Mouse (Mus musculus) gonadal fat pad, adult 2 months (tissue): Measurements from ENCODE around the gene Itgb3. TPM values are rescaled to one million over a fixed set of nuclear protein-coding genes. Genes with fewer than 3 reads are reported as not detected.

Experiments used
- DNase-seq: peaks from one replicate; pipeline ENCODE4 v3.0.0-alpha.2; 2012; ENCODE audit warnings: low read depth
- polyA plus RNA-seq: library from polyadenylated mRNA; depleted of rRNA; stranded (reverse); fragments of >200 nt; gene quantifications from 2 replicates; pipeline ENCODE4 v1.2.3, GENCODE M21; 2012; rRNA removed

Gene Itgb3
- polyA plus RNA-seq, 1 experiment = 3.7 TPM

GRCm38 (mm10) chr11:104661531-104662205 is 53.9 kb downstream of the Itgb3 start:
- DNase-seq = no peak

- no peak for DNase-seq
Measured at GRCm38 (mm10) chr11:104662573-104662972, 54.8 kb downstream of the Itgb3 start.

DNA sequence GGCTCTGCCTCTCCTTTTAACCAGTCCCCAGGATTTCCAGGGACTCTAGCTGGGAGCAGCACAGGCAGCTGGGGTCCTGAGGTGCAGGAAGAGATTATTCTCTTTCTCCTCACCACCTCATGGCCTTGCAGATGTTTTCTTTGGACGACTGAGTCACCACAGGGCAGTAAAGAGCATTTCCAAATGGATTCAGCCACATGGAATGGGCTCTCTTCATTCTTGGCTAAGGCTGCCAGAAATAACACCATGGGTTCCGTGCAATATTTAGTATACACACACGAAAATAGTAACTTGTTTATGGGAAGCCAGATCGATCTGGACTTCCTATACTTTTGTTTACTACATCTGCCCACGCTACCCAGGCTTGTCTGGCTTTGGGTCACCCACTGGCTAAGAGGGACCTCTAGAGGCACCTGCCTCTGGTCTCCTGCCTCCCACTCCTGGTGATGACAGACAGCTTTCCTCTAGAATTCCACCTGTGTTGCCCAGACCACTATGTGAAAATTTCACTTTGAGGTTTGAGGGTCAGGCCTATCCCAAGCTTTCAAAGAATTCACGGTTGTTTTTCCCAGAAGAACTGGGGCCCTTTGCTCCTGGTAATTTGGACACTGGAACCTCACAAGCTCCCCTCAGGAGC is 55.6 kb downstream of the Itgb3 start:
- DNase-seq = no peak

GRCm38 (mm10) chr11:104663878-104664261 is 56.1 kb downstream of the Itgb3 start:
- DNase-seq = no peak

DNA sequence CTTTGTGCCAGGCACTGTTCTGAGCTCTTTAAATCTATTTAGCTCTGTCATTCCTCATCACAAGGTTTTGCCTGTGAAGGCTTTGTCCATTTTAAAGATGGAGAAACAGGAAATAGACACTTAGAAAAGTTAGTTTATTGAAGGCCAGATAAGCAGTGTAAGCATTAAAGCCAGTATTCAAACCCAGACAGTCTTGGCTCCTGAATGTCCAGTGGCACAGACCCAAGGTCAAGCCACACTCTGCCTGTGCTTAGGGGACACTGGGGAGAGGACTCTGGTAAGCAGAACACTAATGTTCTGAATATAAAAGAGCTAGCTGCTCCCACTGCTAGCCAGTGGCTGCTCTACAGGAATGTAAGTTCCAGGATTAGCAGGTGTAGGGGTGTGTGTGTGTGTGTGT is 56.6 kb downstream of the Itgb3 start:
- no peak for DNase-seq

DNA sequence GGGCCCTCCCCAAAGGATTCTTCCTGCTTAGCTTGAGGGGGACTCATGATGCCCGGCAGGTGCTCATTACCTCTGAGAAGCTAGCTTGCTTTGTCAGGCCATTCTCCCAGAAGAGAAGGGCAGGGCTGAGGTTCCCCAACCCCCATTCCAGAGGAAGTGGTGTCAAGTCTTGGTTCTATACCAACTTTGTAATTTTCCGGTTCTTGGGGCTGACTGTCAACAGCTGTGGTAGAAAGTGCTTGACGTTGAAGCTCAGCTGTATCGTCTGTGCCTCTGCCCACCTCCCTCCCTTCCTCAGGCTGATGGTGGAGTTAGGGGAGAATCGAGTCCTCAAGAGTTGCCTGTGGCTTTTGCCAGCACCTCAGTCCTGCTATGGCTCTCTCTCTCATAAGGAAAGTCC is 59.6 kb downstream of the Itgb3 start:
- no peak for DNase-seq

GRCm38 (mm10) chr11:104673412-104673811 is 65.6 kb downstream of the Itgb3 start:
- no peak for DNase-seq

DNA sequence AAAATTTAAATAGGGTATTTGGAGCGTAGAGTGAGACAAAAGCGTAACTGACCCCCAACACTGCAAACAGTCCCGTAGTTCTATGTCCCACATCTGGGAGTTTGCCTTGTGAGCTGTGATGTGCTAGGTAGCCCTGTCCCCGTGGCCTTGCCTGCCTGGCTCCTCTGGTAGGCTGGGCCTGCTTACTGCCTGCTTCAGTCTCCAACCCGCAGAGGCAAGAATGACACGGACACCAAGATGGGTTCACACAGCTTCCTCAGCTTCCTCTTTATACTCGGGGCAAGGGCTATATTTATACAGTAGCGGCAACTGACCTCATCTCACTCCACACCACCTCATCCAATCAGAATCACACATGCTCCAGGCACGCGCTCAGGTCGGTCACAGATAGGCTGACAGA is 67.0 kb downstream of the Itgb3 start:
- DNase-seq = no peak

DNA sequence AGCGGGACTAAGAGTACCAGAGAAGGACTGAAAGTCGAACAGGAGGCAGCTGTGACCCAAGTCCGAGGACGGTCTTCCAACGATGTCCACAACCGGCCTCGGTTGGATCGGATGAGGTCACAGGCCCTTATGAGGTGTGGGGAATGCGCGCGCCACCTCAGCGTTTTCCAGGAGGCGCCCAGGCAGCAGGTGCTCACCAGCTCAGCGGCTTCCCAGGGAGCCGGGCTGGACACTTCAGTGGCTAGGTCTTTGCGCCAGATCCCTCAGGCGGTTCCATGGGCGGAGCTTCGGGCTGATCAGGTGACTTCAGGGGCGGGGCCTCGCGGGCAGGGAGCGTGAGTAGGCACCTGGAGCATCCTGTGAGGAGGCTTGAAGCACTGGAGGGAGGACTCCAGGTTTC is 77.7 kb downstream of the Itgb3 start, which contains the start of gene Gm11639:
Gene Gm11639 (plus strand): TSS at position 160 of the 400 bp plus-strand sequence.
- DNase-seq = no peak

- DNase-seq = no peak
Measured at GRCm38 (mm10) chr11:104693235-104693634, 85.4 kb downstream of the Itgb3 start.

DNA sequence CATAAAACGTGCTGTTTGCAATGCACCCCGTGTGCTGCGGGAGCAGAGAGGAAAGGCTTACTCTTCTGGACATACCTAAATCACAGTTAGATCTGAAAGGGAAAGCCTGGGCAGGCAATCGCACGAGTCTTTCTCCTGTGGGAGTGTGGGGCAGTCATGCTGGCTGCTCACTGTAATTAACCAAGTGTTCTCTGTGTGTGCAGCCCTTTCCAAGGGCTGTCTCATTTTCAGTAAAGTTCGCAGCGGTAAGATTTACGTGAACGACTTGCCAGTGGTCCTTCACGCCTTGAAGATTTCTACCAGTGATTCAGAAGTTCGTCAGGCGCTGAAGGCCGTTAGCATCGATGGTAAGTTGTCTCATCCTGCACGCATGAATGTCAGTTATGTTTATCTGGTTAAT is 96.3 kb downstream of the Itgb3 start:
- DNase-seq = no peak

GRCm38 (mm10) chr11:104707084-104707483 is 99.3 kb downstream of the Itgb3 start:
- DNase-seq = no peak

Other genes starting within 250 kb of the Itgb3 start
- gene Kansl1, start 139.1 kb upstream of the Itgb3 start, polyA plus RNA-seq = 58.3 and 61.1 TPM in 2 replicates
- gene Cdc27, start 57.4 kb upstream of the Itgb3 start, polyA plus RNA-seq = 10.9 and 11.8 TPM in 2 replicates
- 7.2 and 20.2 TPM in 2 replicates for gene Myl4, start 57.3 kb upstream of the Itgb3 start, polyA plus RNA-seq
- gene Gm11639, start 77.7 kb downstream of the Itgb3 start, polyA plus RNA-seq = under 0.01 TPM in 1 of 2 replicates, not detected in the other